Mouse (Mus musculus): Measurements from ENCODE around the gene Olfr770.
"Not testable (repeated sequence)": the region's sequence is repeated elsewhere in the genome, so short reads cannot be mapped to it uniquely, and the experiment has no call there.

Olfr770 gene

DNA sequence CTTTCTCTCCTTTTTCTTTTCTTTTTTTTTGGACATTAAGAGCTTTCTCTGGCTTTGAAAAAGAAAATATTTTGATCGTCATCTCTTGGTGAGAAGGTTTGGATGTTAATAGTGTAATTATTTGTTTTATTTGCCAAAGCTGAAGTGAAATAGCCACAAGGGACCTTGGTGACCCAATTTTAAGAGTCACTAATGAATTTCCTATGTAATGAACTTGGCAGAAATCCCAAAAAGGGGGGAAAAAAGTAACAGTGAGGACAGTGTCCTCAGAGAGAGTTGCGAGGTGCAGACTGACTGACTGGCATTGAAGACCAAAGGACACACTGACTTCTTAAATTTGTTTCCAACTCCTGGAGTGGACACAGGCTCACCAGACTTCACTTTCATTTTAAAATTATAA is at the start of gene Olfr770:
Gene Olfr770 (minus strand): TSS at position 101 of the 400 bp plus-strand sequence.
- DNase-seq (ENCODE audit: extremely low read depth, low read depth): no peak

DNA sequence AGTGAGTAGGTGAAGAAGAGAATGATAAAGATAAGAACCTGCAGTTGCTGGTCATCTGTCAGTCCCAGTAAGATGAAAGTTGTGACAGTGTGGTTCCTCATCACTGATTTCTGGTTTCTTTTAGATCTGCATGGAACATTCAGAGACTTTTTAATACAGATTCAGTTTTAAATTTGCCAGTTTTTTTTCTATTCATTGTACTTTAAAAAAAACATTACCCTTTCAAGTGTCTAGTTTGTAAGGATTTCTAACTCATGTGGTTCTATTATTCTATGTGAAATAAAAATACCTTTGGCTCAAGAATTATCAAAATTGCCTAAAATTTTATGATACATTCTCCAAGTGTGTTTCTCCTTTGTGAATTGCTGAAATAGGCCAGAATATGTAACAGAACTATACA is 48.5 kb upstream of the Olfr770 start, which contains the start of gene Olfr773:
Gene Olfr773 (minus strand): TSS at position 101 of the 400 bp plus-strand sequence.
- not testable (repeated sequence) for DNase-seq (ENCODE audit: extremely low read depth, low read depth)

DNA sequence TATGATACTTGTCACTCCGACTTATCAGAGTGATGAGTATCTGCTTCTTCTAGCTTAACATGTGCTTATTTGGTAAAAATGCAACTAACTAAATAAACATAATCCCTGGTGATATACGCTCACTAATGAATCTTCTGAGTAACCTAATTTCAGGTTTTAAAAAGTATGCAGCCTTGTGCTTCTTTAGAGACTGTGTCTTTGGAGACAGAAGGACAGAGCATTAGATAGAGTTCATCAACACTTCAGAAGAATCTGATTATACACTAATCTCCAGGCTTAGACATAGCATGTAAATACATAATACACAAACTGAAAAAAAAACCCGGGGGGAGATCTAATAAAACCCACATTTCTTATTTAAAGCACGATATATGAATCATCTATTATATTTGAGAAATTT is 39.0 kb upstream of the Olfr770 start, which contains the start of gene Olfr772:
Gene Olfr772 (minus strand): TSS at position 101 of the 400 bp plus-strand sequence.
- not testable (repeated sequence) for DNase-seq (ENCODE audit: extremely low read depth, low read depth)

DNA sequence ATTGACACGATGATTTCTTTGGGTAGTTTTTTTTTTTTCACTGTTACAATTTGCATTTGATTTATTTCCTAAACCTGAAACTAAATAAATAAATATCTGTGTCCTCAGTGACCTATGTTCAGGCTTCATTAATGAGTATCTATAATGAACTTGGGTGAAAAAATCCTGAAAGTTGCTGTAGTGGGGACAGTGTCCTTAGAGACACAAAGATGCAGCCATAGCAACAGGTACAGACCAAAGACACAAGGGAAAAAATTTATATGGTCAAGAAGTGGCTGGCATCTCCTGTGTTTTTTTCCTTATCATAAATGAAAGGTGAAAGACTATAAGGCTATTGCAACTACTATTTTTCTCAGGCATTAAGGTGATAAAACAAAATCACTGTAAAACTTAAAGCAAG is 25.9 kb upstream of the Olfr770 start, which contains the start of gene Olfr771:
Gene Olfr771 (minus strand): TSS at position 101 of the 400 bp plus-strand sequence.
- DNase-seq (ENCODE audit: extremely low read depth, low read depth): no peak

DNA sequence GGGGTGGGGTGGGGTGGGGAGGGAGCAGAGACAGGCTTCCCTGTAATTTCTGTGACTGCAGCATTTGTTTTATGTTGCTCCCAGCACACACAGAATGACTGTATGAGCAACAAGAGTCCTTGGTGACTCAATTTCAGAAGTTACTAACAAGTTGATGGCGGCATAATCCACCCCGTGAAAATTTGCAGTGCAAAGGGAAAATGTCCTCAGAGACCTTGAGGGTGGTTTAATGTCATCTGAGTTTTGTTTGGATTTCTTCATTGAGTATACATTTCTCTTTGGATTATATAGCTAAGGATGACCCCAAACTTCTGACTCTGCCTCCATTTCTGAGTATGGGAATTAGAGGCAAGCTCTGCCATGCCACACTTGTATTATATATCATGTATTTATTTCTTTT is 21.0 kb downstream of the Olfr770 start, which contains the start of gene Olfr769:
Gene Olfr769 (minus strand): TSS at position 101 of the 400 bp plus-strand sequence.
- no peak for DNase-seq (ENCODE audit: extremely low read depth, low read depth)

DNA sequence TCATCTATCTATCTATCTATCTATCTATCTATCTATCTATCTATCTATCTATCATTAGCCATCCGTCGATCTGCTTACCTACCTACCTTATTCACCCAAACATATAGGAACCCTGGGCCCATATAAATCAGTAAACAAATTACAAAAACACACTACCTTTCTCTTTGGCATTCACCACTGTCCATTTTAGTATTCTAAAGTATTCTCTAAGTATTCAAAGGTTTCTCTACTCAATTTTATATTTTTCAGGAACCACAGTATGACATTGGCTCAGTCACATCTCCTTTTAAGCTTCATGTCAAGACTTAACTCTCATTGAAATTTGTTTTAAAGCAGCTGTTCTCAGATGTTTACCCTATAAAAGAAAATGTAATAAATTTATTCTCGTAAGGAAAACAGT is 23.7 kb downstream of the Olfr770 start:
- DNase-seq (ENCODE audit: extremely low read depth, low read depth): no peak

DNA sequence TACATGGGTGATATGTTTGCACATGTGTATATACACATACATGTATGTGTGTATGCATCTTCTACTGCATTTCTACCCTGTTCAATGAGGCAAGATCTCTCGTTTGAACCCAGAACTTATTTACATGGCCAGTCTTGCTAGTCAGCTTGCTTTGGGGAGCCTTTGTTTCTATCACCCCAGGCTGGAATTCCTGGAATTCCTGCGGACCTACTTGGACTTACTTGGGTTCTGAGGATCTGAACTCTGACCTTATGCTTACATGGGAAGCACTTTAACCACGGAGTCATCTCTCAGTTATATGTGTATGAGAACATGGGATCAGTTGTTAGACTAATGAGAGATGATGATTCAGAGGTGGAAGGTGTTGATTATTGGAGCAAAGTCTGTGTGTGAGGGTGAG is 37.6 kb downstream of the Olfr770 start:
- DNase-seq (ENCODE audit: extremely low read depth, low read depth): no peak

DNA sequence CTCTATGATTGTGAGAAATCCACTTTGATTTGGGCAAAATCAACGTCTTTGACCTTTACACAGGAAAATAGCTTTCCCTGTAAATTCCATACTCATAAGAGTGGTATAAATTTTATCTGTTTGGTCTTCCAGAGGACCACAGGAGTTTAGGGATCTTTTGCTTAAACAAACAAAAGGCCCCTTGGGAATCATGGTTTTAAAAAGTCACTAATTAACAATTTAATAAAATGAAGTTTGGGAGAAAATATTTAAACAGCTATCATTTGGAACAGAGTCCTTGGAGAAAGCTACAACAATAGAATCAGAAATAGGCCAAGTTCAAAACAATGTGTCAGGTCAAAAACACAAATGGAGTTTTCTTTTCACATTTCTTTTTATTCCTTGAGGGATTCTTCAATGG is 39.5 kb downstream of the Olfr770 start, which contains the start of gene Olfr768:
Gene Olfr768 (minus strand): TSS at position 101 of the 400 bp plus-strand sequence.
- DNase-seq (ENCODE audit: extremely low read depth, low read depth): no peak

DNA sequence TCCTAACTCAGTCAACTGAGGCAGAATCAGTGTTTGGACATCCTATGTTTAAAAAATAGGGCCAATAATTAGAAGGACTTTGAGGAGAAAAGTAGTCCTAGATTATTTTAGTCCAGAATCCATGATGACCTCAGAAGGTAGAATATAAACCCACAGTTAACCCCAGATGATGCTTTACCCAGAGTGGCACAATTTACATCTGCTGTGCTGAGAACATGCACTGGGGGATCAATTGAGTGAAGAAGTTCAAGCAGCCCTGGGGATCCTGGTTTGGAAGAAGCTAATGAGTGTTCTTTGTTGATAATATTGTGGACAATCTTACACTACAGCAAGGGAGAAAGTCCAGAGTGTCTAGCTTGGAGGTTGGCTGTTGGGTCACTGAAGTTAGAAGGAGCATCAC is 56.0 kb downstream of the Olfr770 start, which contains the start of gene Olfr767:
Gene Olfr767 (minus strand): TSS at position 101 of the 400 bp plus-strand sequence.
- not testable (repeated sequence) for DNase-seq (ENCODE audit: extremely low read depth, low read depth)
